Mouse (Mus musculus): Measurements from ENCODE around the gene Rpain. TPM values are rescaled to one million over a fixed set of nuclear protein-coding genes. Genes with fewer than 3 reads are reported as not detected.

Rpain gene
- polyA plus RNA-seq, 2 experiments = 75.0 to 78.4 TPM

- 83% methylated on average over 6 of the region's 6 CpGs for WGBS
- Histone ChIP-seq H3K9me3 (ENCODE audit: control insufficient read depth, low read length) (no peaks in the 10 kb centered on the region), H3K27me3 (ENCODE audit: control insufficient read depth, insufficient read depth, low read length) (no peaks in the 10 kb centered on the region), H3K9ac (ENCODE audit: low read depth, low read length, severe bottlenecking) (no peak overlapping the region), H3K4me1 (ENCODE audit: control insufficient read depth, insufficient read depth, low read length) (peaks cover 6% of the 10 kb centered on the region; the same call in 1 of the 2 replicates), H3K36me3 (ENCODE audit: control insufficient read depth, insufficient read depth, low read length) (peaks cover 68% of the 10 kb centered on the region), H3K27ac (replicated peaks; ENCODE audit: low read depth, low read length) (no peak overlapping the region), H3K4me3 (replicated peaks; ENCODE audit: low read length) (no peak overlapping the region), H3K4me2 (replicated peaks; ENCODE audit: low read depth, low read length, severe bottlenecking) (no peak overlapping the region)
- DNase-seq (ENCODE audit: low spot score) (no peak), ATAC-seq (ENCODE audit: low FRiP score, low read depth) (no peak)
- TF ChIP-seq POLR2A (IDR thresholded peaks at IDR 0.05; ENCODE audit: borderline replicate concordance, extremely low read depth, insufficient read depth, insufficient read length) = no peak
Observed at GRCm38 (mm10) chr11:70980232-70980631, 10.2 kb downstream of the Rpain start.

GRCm38 (mm10) chr11:70980751-70981510 is 10.9 kb downstream of the Rpain start:
- Histone ChIP-seq H3K9ac (ENCODE audit: low read depth, low read length, severe bottlenecking) (no peak overlapping the region), H3K27me3 (ENCODE audit: control insufficient read depth, insufficient read depth, low read length) (no peaks in the 10 kb centered on the region), H3K4me1 (ENCODE audit: control insufficient read depth, insufficient read depth, low read length) (peaks cover 6% of the 10 kb centered on the region; the same call in 1 of the 2 replicates), H3K36me3 (ENCODE audit: control insufficient read depth, insufficient read depth, low read length) (peaks cover 68% of the 10 kb centered on the region), H3K9me3 (ENCODE audit: control insufficient read depth, low read length) (no peaks in the 10 kb centered on the region), H3K4me2 (replicated peaks; ENCODE audit: low read depth, low read length, severe bottlenecking) (no peak overlapping the region), H3K4me3 (replicated peaks; ENCODE audit: low read length) (no peak overlapping the region; the same call in 1 of the 2 replicates), H3K27ac (replicated peaks; ENCODE audit: low read depth, low read length) (no peak overlapping the region)
- no peak for TF ChIP-seq POLR2A (IDR thresholded peaks at IDR 0.05; ENCODE audit: borderline replicate concordance, extremely low read depth, insufficient read depth, insufficient read length)
- ATAC-seq (ENCODE audit: low FRiP score, low read depth) = no peak
- no peak for DNase-seq (ENCODE audit: low spot score)
- 95% methylated on average over 14 of the region's 14 CpGs for WGBS

GRCm38 (mm10) chr11:70982030-70982429 is 12.0 kb downstream of the Rpain start:
- TF ChIP-seq POLR2A (IDR thresholded peaks at IDR 0.05; ENCODE audit: borderline replicate concordance, extremely low read depth, insufficient read depth, insufficient read length) = no peak
- Histone ChIP-seq H3K27me3 (ENCODE audit: control insufficient read depth, insufficient read depth, low read length) (no peaks in the 10 kb centered on the region), H3K9me3 (ENCODE audit: control insufficient read depth, low read length) (no peaks in the 10 kb centered on the region), H3K4me1 (ENCODE audit: control insufficient read depth, insufficient read depth, low read length) (peaks cover 6% of the 10 kb centered on the region; the same call in 1 of the 2 replicates), H3K27ac (replicated peaks; ENCODE audit: low read depth, low read length) (no peak overlapping the region), H3K4me2 (replicated peaks; ENCODE audit: low read depth, low read length, severe bottlenecking) (peak overlapping the region; percentile 80), H3K9ac (ENCODE audit: low read depth, low read length, severe bottlenecking) (peak overlapping the region; percentile 71), H3K36me3 (ENCODE audit: control insufficient read depth, insufficient read depth, low read length) (peaks cover 69% of the 10 kb centered on the region), H3K4me3 (replicated peaks; ENCODE audit: low read length) (peak overlapping the region; percentile 90)
- 8% methylated on average over 12 of the region's 12 CpGs for WGBS
- no peak for ATAC-seq (ENCODE audit: low FRiP score, low read depth)
- no peak for DNase-seq (ENCODE audit: low spot score)

GRCm38 (mm10) chr11:70982557-70983228 is 12.7 kb downstream of the Rpain start, which contains the start of gene C1qbp:
Gene C1qbp, minus strand, starts transcription at chr11:70983026.
- peak within 1 kb of the TSS; percentile 71 for H3K9ac ChIP-seq (ENCODE audit: low read depth, low read length, severe bottlenecking)
- peak within 1 kb of the TSS; percentile 80 for H3K4me2 ChIP-seq (replicated peaks; ENCODE audit: low read depth, low read length, severe bottlenecking)
- TF ChIP-seq POLR2A (IDR thresholded peaks at IDR 0.05; ENCODE audit: borderline replicate concordance, extremely low read depth, insufficient read depth, insufficient read length) = 0 out of 2 replicates have a peak, but pooled peaks have one; percentile 22
- peak within 1 kb of the TSS; percentile 90 for H3K4me3 ChIP-seq (replicated peaks; ENCODE audit: low read length)
- H3K9me3 ChIP-seq (ENCODE audit: control insufficient read depth, low read length) = no peaks in the 10 kb centered on the region
- WGBS = under 1% methylated on average over 42 of the region's 64 CpGs
- H3K27me3 ChIP-seq (ENCODE audit: control insufficient read depth, insufficient read depth, low read length) = no peaks in the 10 kb centered on the region
- peak; percentile 93 for ATAC-seq (ENCODE audit: low FRiP score, low read depth)
- peak; percentile 88 for DNase-seq (ENCODE audit: low spot score)
- peaks cover 69% of the 10 kb centered on the region for H3K36me3 ChIP-seq (ENCODE audit: control insufficient read depth, insufficient read depth, low read length)
- H3K4me1 ChIP-seq (ENCODE audit: control insufficient read depth, insufficient read depth, low read length) = peaks cover 6% of the 10 kb centered on the region; the same call in 1 of the 2 replicates
- H3K27ac ChIP-seq (replicated peaks; ENCODE audit: low read depth, low read length) = no peak within 1 kb of the TSS

- no peak overlapping the region for H3K4me3 ChIP-seq (replicated peaks; ENCODE audit: low read length)
- peaks cover 12% of the 10 kb centered on the region for H3K4me1 ChIP-seq (ENCODE audit: control insufficient read depth, insufficient read depth, low read length)
- H3K9me3 ChIP-seq (ENCODE audit: control insufficient read depth, low read length) = no peaks in the 10 kb centered on the region
- no peak for ATAC-seq (ENCODE audit: low FRiP score, low read depth)
- H3K27me3 ChIP-seq (ENCODE audit: control insufficient read depth, insufficient read depth, low read length) = no peaks in the 10 kb centered on the region
- H3K4me2 ChIP-seq (replicated peaks; ENCODE audit: low read depth, low read length, severe bottlenecking) = no peak overlapping the region
- TF ChIP-seq POLR2A (IDR thresholded peaks at IDR 0.05; ENCODE audit: borderline replicate concordance, extremely low read depth, insufficient read depth, insufficient read length) = no peak
- DNase-seq (ENCODE audit: low spot score) = no peak
- peaks cover 35% of the 10 kb centered on the region for H3K36me3 ChIP-seq (ENCODE audit: control insufficient read depth, insufficient read depth, low read length)
- WGBS = 90% methylated on average over 4 of the region's 4 CpGs
- H3K9ac ChIP-seq (ENCODE audit: low read depth, low read length, severe bottlenecking) = no peak overlapping the region
- H3K27ac ChIP-seq (replicated peaks; ENCODE audit: low read depth, low read length) = no peak overlapping the region
Observed at GRCm38 (mm10) chr11:71001167-71001566, 31.2 kb downstream of the Rpain start.

Data from limb, embryonic 14.5 days (tissue).